Mouse (Mus musculus) limb, embryonic 14.5 days (tissue): Measurements from ENCODE around the gene Man2a1. TPM values are rescaled to one million over a fixed set of nuclear protein-coding genes. Genes with fewer than 3 reads are reported as not detected.

Source experiments
- ATAC-seq: fragments of 200-750 bp; cut with Nextera tagmentation; 2 replicates; pipeline ENCODE4 v1.8.0; 2017; ENCODE audit warnings: low read depth, moderate number of reproducible peaks, moderate TSS enrichment; ENCODE audit not compliant: low FRiP score
- DNase-seq: peaks from one replicate; pipeline ENCODE4 v3.0.0-alpha.2; 2015; ENCODE audit warnings: low spot score
- H3K27ac ChIP-seq: fragments of 300-500 bp; sonication (generic); replicated peaks from 2 replicates; pipeline ENCODE4 v1.5.1; 2014; ENCODE audit warnings: low read depth, mild to moderate bottlenecking, low read length, moderate library complexity, mixed read lengths
- H3K27me3 ChIP-seq: fragments of 300-500 bp; sonication (generic); 2 replicates; pipeline ENCODE4 v1.6.1; 2014; ENCODE audit warnings: low read length, mixed read lengths; ENCODE audit not compliant: control insufficient read depth, insufficient read depth
- H3K36me3 ChIP-seq: fragments of 300-500 bp; sonication (generic); 2 replicates; pipeline ENCODE4 v1.6.1; 2014; ENCODE audit warnings: mild to moderate bottlenecking, low read length, moderate library complexity, mixed read lengths; ENCODE audit not compliant: control insufficient read depth, insufficient read depth
- H3K4me1 ChIP-seq: fragments of 300-500 bp; sonication (generic); 2 replicates; pipeline ENCODE4 v1.6.1; 2014; ENCODE audit warnings: antibody characterized with exemption, low read length, mixed read lengths; ENCODE audit not compliant: control insufficient read depth, insufficient read depth
- H3K4me2 ChIP-seq: fragments of 300-500 bp; sonication (generic); replicated peaks from 2 replicates; pipeline ENCODE4 v1.6.1; 2014; ENCODE audit warnings: low read depth, mild to moderate bottlenecking, low read length, moderate library complexity; ENCODE audit not compliant: severe bottlenecking
- H3K4me3 ChIP-seq: fragments of 300-500 bp; sonication (generic); replicated peaks from 2 replicates; pipeline ENCODE4 v1.5.1; 2014; ENCODE audit warnings: low read length
- H3K9ac ChIP-seq: fragments of 300-500 bp; sonication (generic); 2 replicates; pipeline ENCODE4 v1.6.1; 2014; ENCODE audit warnings: mild to moderate bottlenecking, low read depth, low read length, moderate library complexity; ENCODE audit not compliant: severe bottlenecking
- H3K9me3 ChIP-seq: fragments of 300-500 bp; sonication (generic); 2 replicates; pipeline ENCODE4 v1.6.1; 2016; ENCODE audit warnings: low read length; ENCODE audit not compliant: control insufficient read depth
- POLR2A ChIP-seq: fragments of 200-500 bp; IDR thresholded peaks from 2 replicates; pipeline ENCODE4 v1.8.0; 2012; ENCODE audit warnings: inconsistent platforms, mild to moderate bottlenecking, moderate library complexity, borderline replicate concordance; ENCODE audit not compliant: insufficient read depth, insufficient read length; ENCODE audit errors: extremely low read depth
- WGBS: fragments of 180-500 bp; shearing (Covaris S2); extraction: QIAGEN DNeasy Blood & Tissue Kit; methylation state at CpG from one replicate; pipeline ENCODE4 v1.1.7; 2014; 5-methylcytosine and 5-hydroxymethylcytosine counted together
- polyA plus RNA-seq, 2 experiments: library from polyadenylated mRNA; depleted of rRNA in 1 of 2; stranded (reverse) in 1 of 2; unstranded in 1 of 2; fragments of >200 nt; fragmentation: Nextera tagmentation in 1 of 2; extraction: Ambion mirVana in 1 of 2; gene quantifications; 2 replicates each; pipeline versions ENCODE4 v1.2.1 to v1.2.3; 2012 to 2014

Man2a1 gene
- polyA plus RNA-seq, 2 experiments: 12.5 to 31.9 TPM

DNA sequence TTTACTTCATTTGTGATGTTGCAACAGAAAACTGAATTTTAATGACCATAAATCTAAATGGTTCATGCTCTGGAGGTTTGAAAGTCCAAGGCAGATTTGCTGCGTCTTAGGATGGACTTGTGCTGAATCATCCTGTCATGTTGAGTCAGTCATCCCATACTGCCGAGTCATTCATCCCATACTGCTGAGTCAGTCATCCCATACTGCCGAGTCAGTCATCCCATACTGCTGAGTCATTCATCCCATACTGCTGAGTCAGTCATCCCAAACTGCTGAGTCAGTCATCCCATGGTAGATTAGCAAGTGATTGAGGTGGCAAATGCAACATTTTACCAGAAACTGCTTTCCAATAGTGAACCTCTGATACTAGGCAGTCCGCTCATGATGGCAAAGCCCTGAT lies 83.6 kb downstream of the Man2a1 start:
- no peak overlapping the region for H3K9ac ChIP-seq
- no peak overlapping the region for H3K27ac ChIP-seq
- H3K9me3 ChIP-seq: no peaks in the 10 kb centered on the region
- 95% methylated on average over 4 of the region's 4 CpGs for WGBS
- DNase-seq (no peak), ATAC-seq (no peak)
- TF ChIP-seq POLR2A: no peak
- no peak overlapping the region for H3K4me3 ChIP-seq
- peaks cover 12% of the 10 kb centered on the region; the same call in 1 of the 2 replicates for H3K36me3 ChIP-seq
- H3K4me1 ChIP-seq: no peaks in the 10 kb centered on the region; the same call in 1 of the 2 replicates
- H3K4me2 ChIP-seq: no peak overlapping the region
- no peaks in the 10 kb centered on the region for H3K27me3 ChIP-seq

DNA sequence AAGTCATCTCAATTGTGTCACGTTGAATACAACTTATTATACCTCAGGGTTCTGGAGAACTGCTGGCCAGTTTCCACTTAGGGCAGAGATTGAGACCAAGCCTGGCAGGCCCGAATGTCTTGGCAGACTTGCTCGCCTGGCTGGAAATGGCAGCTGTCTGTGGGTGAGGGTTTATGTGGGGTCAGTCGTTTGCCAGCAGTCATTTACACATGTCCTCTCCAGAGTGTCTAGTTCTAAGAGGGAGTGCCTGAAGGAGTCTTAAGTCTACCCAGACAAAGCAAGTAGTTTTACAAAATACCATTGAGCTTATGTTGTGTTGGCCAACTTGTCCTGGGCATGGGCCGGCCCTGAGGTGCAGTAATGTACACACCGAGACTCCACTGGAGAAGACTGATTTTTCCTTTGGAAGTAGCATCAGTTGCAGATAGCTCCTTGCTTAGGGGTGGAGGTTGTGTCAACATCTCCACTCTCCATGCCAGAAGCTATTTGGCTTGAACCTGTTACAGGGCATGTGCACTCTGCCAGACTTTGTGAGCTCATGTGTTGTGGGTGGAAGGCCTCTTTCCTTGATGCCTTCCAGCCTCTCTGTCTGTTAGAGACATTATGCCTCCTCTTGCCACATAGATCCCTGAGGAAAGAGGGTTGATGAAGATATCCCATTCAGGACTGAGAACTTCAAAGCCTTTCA lies 84.8 kb downstream of the Man2a1 start:
- TF ChIP-seq POLR2A: no peak
- Histone ChIP-seq H3K27ac (no peak overlapping the region), H3K4me3 (no peak overlapping the region), H3K36me3 (peaks cover 15% of the 10 kb centered on the region), H3K9ac (no peak overlapping the region), H3K27me3 (no peaks in the 10 kb centered on the region), H3K4me2 (no peak overlapping the region), H3K9me3 (peaks cover 7% of the 10 kb centered on the region; the same call in 1 of the 2 replicates), H3K4me1 (no peaks in the 10 kb centered on the region; the same call in 1 of the 2 replicates)
- 69% methylated on average over 6 of the region's 6 CpGs for WGBS
- DNase-seq: no peak
- ATAC-seq: no peak

DNA sequence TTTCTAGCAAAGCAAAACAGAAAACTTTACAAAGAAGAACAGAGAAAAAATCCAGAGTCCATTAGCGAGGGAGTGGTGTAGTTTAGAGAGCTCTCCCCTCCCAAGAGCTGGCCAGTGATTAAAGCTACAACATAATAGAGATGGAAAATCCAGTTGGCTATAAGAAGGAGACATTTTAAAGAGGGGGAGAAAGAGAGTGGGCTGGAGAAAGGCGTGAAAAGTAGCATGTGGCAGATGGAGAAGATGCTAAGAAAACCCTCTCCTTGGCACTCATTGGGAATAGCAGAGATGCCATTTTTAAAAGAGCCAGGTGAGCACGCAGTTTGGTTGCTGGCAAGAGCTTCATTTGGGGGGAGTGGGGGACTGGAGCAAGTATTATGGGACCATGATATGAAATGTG lies 89.1 kb downstream of the Man2a1 start:
- Histone ChIP-seq H3K27me3 (no peaks in the 10 kb centered on the region), H3K9me3 (peaks cover 12% of the 10 kb centered on the region; the same call in 1 of the 2 replicates), H3K36me3 (peaks cover 26% of the 10 kb centered on the region), H3K9ac (no peak overlapping the region), H3K4me3 (no peak overlapping the region), H3K4me2 (no peak overlapping the region), H3K27ac (no peak overlapping the region), H3K4me1 (no peaks in the 10 kb centered on the region; the same call in 1 of the 2 replicates)
- DNase-seq: no peak
- 94% methylated on average over 3 of the region's 3 CpGs for WGBS
- no peak for ATAC-seq
- no peak for TF ChIP-seq POLR2A

DNA sequence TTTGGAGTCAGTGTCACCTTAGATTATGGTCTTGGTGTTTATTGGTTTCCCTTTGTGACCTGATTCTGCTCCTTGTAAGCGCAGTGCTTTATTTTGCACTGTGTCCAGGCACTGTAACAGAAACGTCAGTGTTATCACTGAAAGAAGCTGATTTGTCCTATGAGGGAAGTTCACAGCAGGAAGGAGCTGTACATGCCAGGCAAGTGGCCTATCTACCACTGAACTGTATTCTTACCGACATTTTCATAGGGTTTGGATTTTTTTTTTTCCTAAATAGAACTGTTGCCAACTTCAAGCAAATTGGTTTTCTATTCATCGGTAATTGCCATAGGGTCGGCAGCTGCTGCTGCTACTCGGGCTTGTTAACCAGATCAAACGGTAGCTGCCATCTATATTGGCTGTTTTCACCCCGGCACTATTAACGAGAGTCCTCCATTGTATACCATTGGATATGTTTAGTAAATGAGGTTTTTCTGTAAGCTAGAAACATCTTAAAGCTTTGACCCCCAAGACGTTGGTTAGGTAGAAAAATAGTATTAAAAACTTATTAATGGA lies 96.8 kb downstream of the Man2a1 start:
- DNase-seq: no peak
- Histone ChIP-seq H3K9me3 (no peaks in the 10 kb centered on the region), H3K27ac (no peak overlapping the region), H3K27me3 (no peaks in the 10 kb centered on the region), H3K36me3 (0 out of 2 replicates have a peak, but pooled peaks cover 3% of the 10 kb centered on the region), H3K4me1 (no peaks in the 10 kb centered on the region; the same call in 1 of the 2 replicates), H3K9ac (no peak overlapping the region), H3K4me2 (no peak overlapping the region), H3K4me3 (no peak overlapping the region)
- no peak for ATAC-seq
- TF ChIP-seq POLR2A: no peak
- WGBS: 40% methylated on average over 10 of the region's 10 CpGs

- Histone ChIP-seq H3K36me3 (0 out of 2 replicates have a peak, but pooled peaks cover 3% of the 10 kb centered on the region), H3K4me2 (no peak overlapping the region), H3K9me3 (no peaks in the 10 kb centered on the region), H3K27me3 (no peaks in the 10 kb centered on the region), H3K4me1 (no peaks in the 10 kb centered on the region; the same call in 1 of the 2 replicates), H3K27ac (no peak overlapping the region), H3K9ac (no peak overlapping the region), H3K4me3 (no peak overlapping the region)
- TF ChIP-seq POLR2A: no peak
- ATAC-seq (no peak), DNase-seq (no peak)
- WGBS: 84% methylated on average over 8 of the region's 8 CpGs
Observed at GRCm38 (mm10) chr17:64698516-64698915, 98.0 kb downstream of the Man2a1 start.
